Mouse (Mus musculus) intestine, embryonic 16.5 days (tissue): ENCODE data around the gene Madd. TPM values are rescaled to one million over a fixed set of nuclear protein-coding genes. Genes with fewer than 3 reads are reported as not detected.

Experiments
- ATAC-seq: fragments of 200-750 bp; cut with Nextera tagmentation; 2 replicates; pipeline ENCODE4 v1.8.0; 2017; ENCODE audit warnings: moderate TSS enrichment, moderate library complexity
- H3K27ac ChIP-seq: fragments of 300-500 bp; sonication (generic); 2 replicates; pipeline ENCODE4 v1.5.1; 2014; ENCODE audit warnings: mild to moderate bottlenecking, low read length
- H3K27me3 ChIP-seq: fragments of 300-500 bp; sonication (generic); replicated peaks from 2 replicates; pipeline ENCODE4 v1.6.1; 2014; ENCODE audit warnings: low read length, control low read depth, mixed read lengths; ENCODE audit not compliant: control insufficient read depth, insufficient read depth
- H3K36me3 ChIP-seq: fragments of 300-500 bp; sonication (generic); 2 replicates; pipeline ENCODE4 v1.6.1; 2014; ENCODE audit warnings: low read length, control low read depth; ENCODE audit not compliant: control insufficient read depth, insufficient read depth
- H3K4me1 ChIP-seq: fragments of 300-500 bp; sonication (generic); 2 replicates; pipeline ENCODE4 v1.6.1; 2014; ENCODE audit warnings: low read length, control low read depth, mixed read lengths; ENCODE audit not compliant: control insufficient read depth, insufficient read depth
- H3K4me2 ChIP-seq: fragments of 300-500 bp; sonication (generic); 2 replicates; pipeline ENCODE4 v1.6.1; 2014; ENCODE audit warnings: low read depth, low read length, control low read depth
- H3K4me3 ChIP-seq: fragments of 300-500 bp; sonication (generic); 2 replicates; pipeline ENCODE4 v1.5.1; 2014; ENCODE audit warnings: mild to moderate bottlenecking, low read length
- H3K9ac ChIP-seq: fragments of 300-500 bp; sonication (generic); 2 replicates; pipeline ENCODE4 v1.6.1; 2014; ENCODE audit warnings: low read depth, low read length
- H3K9me3 ChIP-seq: fragments of 300-500 bp; sonication (generic); 2 replicates; pipeline ENCODE4 v1.6.1; 2016; ENCODE audit warnings: low read length, control low read depth; ENCODE audit not compliant: control insufficient read depth
- WGBS: fragments of 180-500 bp; shearing (Covaris S2); extraction: QIAGEN DNeasy Blood & Tissue Kit; methylation state at CpG from one replicate; pipeline ENCODE4 v1.1.7; 2014; 5-methylcytosine and 5-hydroxymethylcytosine counted together
- polyA plus RNA-seq: library from polyadenylated mRNA; unstranded; fragments of >200 nt; fragmentation: Nextera tagmentation; extraction: Ambion mirVana; gene quantifications from 2 replicates; pipeline ENCODE4 v1.2.1, GENCODE M21; 2015

The Madd gene
- polyA plus RNA-seq, result 8.5 and 8.9 TPM in 2 replicates

DNA sequence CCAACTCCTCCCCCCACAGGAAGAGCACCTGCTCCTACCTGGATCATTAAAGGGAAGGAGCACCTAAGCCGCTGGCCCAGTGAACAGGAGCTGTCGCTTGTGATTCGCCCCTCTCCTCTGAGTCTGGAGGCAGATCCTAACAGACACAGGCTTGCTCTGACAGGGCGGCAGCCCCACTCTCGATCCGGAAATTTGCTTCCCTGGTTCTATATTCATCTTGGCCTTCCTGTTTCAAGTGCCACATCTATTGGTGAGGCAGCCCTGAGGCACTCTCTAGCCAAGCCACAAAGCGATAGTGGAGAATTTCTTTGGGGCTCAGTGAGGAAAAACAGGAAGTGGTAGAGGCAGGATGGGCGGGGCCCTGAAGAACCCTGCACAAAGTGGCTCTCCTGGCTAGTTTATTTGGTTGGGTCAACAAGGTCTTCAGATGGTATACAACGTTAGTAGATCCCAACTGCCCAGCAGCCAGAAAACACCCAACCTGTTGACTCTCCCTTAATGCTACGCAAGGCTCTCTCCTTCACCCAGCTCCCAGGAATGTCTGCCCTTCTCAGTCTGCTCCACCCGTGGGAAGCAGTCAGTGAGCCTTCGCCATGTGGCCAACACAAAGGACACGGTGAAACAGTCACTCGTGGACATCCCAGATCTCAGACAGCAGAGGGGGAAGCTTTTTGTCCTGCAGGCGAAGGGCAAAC, at the start of gene Madd:
TSS of gene Madd (minus strand) at position 127 of the 695 bp plus-strand sequence.
- no peaks in the 10 kb centered on the region for H3K9me3 ChIP-seq
- peaks cover 4% of the 10 kb centered on the region for H3K4me1 ChIP-seq
- no peaks in the 10 kb centered on the region for H3K36me3 ChIP-seq
- H3K4me3 ChIP-seq, result peak within 1 kb of the TSS; percentile 93
- H3K4me2 ChIP-seq, result peak within 1 kb of the TSS; percentile 83
- H3K27ac ChIP-seq, result peak within 1 kb of the TSS; percentile 64
- peak; percentile 11; the same call in 1 of the 2 replicates for ATAC-seq
- peak within 1 kb of the TSS; percentile 78 for H3K9ac ChIP-seq
- WGBS, result 56% methylated on average over 15 of the region's 15 CpGs
- no peaks in the 10 kb centered on the region for H3K27me3 ChIP-seq

DNA sequence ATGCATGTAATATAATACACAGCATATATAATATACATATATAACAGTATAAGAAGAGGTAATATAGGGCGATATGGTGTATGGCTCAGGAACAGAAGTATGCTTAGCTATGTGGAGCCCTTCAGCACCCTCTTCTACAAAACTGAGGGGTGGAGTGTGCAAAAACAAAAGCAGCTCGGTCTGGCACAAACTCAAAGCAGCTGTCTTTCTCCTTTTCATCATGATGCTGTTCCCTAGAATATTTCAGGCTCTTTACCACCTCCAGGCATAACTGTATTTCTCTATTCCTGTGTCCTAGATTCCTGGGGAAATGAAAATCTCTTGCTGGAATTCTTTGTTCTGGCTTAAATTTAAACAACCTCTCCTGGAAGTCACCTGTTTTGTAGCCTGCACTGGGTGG, 46.1 kb upstream of the Madd start:
- Histone ChIP-seq H3K4me2 (no peak overlapping the region), H3K36me3 (no peaks in the 10 kb centered on the region), H3K27ac (no peak overlapping the region), H3K9me3 (no peaks in the 10 kb centered on the region), H3K27me3 (no peaks in the 10 kb centered on the region), H3K9ac (no peak overlapping the region), H3K4me1 (no peaks in the 10 kb centered on the region), H3K4me3 (no peak overlapping the region)
- no peak for ATAC-seq
- 87% methylated on average over 2 of the region's 2 CpGs for WGBS

DNA sequence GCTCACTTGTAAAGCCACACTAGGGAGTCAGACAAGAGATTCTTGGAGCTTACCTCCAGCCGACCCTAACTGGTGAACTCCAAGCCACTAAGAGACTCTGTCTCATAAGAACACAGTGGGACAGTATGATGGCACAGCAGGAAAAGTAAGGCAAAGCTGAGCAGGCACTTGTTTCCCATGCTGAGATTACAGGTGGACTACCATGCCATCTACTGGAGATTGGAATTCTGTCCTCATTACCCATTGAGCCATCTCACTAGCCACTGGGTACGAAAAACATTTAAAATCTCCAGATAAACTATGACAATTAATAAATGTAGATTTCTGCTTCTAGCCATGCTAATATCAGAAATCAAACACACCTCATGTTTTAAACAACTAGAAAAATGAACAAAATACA, 40.0 kb upstream of the Madd start:
- Histone ChIP-seq H3K27ac (no peak overlapping the region), H3K36me3 (no peaks in the 10 kb centered on the region), H3K4me3 (no peak overlapping the region), H3K4me1 (no peaks in the 10 kb centered on the region), H3K27me3 (no peaks in the 10 kb centered on the region), H3K9me3 (no peaks in the 10 kb centered on the region), H3K4me2 (no peak overlapping the region), H3K9ac (no peak overlapping the region)
- 92% methylated on average over 2 of the region's 2 CpGs for WGBS
- ATAC-seq, result no peak

DNA sequence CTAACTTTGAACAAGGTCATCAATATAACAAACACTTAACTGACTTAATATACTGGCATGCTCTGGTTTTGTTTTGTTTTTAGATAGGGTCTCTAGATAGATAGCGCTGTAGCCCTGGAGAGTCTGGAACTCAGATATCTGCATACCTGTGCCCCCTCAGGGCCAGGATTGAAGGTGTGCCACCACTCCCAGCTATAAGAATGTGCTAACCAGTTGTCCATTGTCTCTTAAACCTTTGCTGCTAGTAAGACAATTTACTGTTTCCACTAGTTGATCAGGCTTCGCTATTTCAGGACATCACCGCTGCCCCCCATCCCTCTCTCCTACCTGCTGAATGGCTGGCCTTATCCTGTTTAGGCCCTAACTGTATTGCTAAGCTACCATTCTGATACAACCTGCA, 36.9 kb upstream of the Madd start:
- no peak overlapping the region for H3K4me2 ChIP-seq
- H3K4me1 ChIP-seq, result no peaks in the 10 kb centered on the region
- no peaks in the 10 kb centered on the region for H3K36me3 ChIP-seq
- H3K27ac ChIP-seq, result no peak overlapping the region
- no peaks in the 10 kb centered on the region for H3K9me3 ChIP-seq
- WGBS, result 94% methylated on average over 3 of the region's 3 CpGs
- no peak for ATAC-seq
- no peaks in the 10 kb centered on the region for H3K27me3 ChIP-seq
- H3K9ac ChIP-seq, result no peak overlapping the region
- H3K4me3 ChIP-seq, result no peak overlapping the region

DNA sequence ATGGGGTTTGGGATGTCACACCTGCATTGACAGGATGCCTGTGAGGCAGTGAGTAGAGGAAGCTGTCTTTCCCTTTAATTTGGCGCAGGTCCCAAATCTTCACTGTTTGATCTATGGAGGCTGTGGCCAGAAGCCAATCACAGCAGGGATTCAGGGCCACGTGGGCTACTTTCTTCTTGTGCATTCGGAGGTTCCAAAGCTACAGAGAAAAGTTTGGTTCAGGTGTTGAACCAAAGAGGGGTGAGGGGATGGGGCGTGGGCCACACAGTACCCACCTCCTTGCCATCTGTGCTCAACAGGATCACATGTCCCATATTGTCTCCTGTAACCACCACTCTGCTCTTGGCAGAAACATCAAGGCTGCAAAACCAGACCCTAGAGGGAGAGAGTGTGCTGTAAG, 33.4 kb upstream of the Madd start:
- no peaks in the 10 kb centered on the region for H3K4me1 ChIP-seq
- no peaks in the 10 kb centered on the region for H3K9me3 ChIP-seq
- H3K4me2 ChIP-seq, result no peak overlapping the region
- H3K4me3 ChIP-seq, result no peak overlapping the region
- 64% methylated on average over 4 of the region's 4 CpGs for WGBS
- H3K9ac ChIP-seq, result no peak overlapping the region
- no peak for ATAC-seq
- no peak overlapping the region for H3K27ac ChIP-seq
- no peaks in the 10 kb centered on the region for H3K27me3 ChIP-seq
- H3K36me3 ChIP-seq, result 0 out of 2 replicates have a peak, but pooled peaks cover 3% of the 10 kb centered on the region

DNA sequence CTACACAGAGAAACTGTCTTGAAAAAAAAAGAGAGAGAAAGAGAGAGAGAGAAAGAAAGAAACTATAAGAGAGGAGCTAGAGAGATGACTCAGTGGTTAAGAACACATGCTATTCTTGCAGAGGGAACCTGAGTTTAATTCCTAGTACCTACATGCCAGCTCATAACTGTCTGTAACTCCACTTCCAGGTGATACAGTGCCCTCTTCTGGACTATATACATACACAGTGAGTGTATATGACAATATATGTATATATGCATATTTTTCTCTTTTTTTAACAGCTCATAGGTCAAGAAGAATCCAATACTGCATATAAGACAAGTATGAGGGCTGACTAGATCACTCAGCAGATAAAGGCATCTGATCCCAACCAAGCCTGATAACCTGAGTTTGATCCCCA, 29.7 kb upstream of the Madd start:
- no peak for ATAC-seq
- H3K36me3 ChIP-seq, result peaks cover 5% of the 10 kb centered on the region; the same call in 1 of the 2 replicates
- no peak overlapping the region for H3K4me3 ChIP-seq
- H3K4me1 ChIP-seq, result no peaks in the 10 kb centered on the region
- H3K27ac ChIP-seq, result no peak overlapping the region
- no peak overlapping the region for H3K4me2 ChIP-seq
- H3K9ac ChIP-seq, result no peak overlapping the region
- no peaks in the 10 kb centered on the region for H3K9me3 ChIP-seq
- H3K27me3 ChIP-seq, result no peaks in the 10 kb centered on the region

DNA sequence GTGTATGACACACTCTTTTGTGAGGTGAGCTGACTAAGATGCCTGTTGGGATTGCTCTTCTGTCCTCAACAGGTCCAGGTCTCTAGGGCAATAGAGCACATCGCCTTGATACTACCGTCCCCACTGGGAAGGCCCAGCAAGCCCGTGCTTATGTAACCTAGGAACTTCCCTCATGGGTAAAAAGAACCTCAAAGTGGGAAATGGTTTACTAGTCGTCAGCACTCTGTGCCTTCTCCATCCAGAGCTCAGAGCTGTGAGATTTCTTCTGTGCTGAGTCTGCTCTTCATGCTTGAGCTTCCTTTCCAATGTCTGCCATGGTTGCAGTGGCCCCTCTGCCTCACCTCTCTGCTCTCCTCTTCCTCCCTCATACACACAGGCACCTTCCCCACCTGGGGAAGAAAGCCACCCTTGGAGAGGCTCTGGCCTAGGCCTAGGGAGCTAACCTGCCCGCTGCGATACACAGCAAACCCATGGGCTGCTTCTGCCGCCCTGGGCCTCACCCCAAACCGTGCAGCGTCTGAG, 22.7 kb upstream of the Madd start:
- Histone ChIP-seq H3K4me1 (peaks cover 13% of the 10 kb centered on the region), H3K4me2 (no peak overlapping the region), H3K4me3 (no peak overlapping the region), H3K9ac (no peak overlapping the region), H3K27me3 (no peaks in the 10 kb centered on the region), H3K36me3 (peaks cover 11% of the 10 kb centered on the region), H3K27ac (no peak overlapping the region), H3K9me3 (no peaks in the 10 kb centered on the region)
- no peak for ATAC-seq
- WGBS, result 92% methylated on average over 9 of the region's 9 CpGs

DNA sequence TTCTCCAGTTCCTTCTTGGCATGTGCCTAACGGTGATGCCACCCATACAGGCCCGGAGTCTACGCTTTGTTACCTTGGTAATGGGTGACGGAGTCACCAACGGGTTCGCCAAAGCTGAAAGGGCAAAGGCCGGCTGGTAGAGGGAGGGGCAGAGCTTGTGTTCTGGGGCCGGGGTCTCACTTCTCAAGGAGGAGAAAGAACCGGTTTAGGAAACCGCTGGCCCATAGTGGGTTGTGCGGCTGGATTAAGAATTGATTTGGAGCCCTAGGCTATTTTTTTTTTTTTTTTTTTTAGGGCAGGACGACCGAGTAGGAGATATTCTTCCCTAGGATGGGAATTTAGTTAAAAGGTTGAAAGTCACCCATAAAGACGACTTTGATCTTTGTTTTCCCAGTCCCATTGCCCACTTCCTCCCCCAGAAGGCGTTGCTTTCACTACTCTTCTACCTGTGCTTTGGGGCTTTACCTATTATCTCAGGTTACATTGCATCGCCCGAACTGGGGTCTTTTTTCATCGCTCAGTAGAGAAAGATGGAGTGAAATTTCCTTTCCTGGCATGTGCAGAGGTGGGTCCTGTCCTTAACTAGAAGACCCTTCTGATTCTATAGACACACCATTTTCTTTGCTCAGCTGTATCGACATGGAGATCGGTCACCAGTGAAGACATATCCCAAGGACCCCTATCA, 19.5 kb upstream of the Madd start:
- H3K4me2 ChIP-seq, result peak overlapping the region; percentile 68
- ATAC-seq, result no peak
- H3K4me3 ChIP-seq, result peak overlapping the region; percentile 90
- H3K36me3 ChIP-seq, result peaks cover 9% of the 10 kb centered on the region
- peak overlapping the region; percentile 95 for H3K9ac ChIP-seq
- H3K27me3 ChIP-seq, result no peaks in the 10 kb centered on the region
- 10% methylated on average over 20 of the region's 20 CpGs for WGBS
- peak overlapping the region; percentile 99 for H3K27ac ChIP-seq
- peaks cover 13% of the 10 kb centered on the region for H3K4me1 ChIP-seq
- no peaks in the 10 kb centered on the region for H3K9me3 ChIP-seq

DNA sequence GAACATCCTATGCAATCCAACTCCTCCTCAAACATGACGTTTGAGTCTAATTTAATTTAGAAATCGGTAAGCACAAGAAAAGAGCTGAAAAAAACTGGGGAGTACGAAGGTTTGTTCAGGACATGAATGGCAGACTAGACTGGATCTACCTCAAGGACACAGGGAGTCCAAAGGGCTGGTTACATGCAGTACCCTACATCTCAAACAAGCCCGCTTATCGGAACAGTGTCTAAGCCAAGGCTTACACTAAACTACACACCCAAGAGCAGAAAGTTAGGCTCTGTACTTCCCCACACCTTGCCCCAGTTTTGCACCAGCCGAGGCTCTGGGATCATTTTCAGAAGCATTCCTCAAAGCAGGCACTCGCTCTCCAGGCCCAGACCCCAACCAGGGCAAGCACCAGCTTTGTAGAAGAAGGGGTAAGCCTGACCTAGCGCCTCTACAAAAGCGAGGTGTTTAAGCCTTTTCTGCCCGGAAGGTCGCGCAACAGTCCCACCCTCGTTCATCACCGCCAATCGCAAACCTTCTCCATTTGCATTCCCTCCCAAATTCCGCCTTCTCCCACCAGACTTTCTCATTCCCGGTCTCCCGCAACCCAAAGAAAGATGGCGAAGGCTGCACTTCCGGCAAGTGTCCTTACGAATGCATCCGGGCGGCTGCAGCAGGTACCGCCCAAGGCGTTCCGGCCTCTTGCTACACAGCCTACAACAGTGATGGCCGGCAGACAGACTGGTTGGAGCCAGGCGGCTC, 18.8 kb upstream of the Madd start, which contains the start of the genes Nr1h3 and Acp2:
TSS of gene Nr1h3 (minus strand) at position 613 of the 750 bp plus-strand sequence.
TSS of gene Acp2 (plus strand) at position 664 of the 750 bp plus-strand sequence.
- Histone ChIP-seq H3K27me3 (no peaks in the 10 kb centered on the region), H3K27ac (peak within 1 kb of the TSS; percentile 99), H3K4me3 (peak within 1 kb of the TSS; percentile 90), H3K36me3 (peaks cover 6% of the 10 kb centered on the region; the same call in 1 of the 2 replicates), H3K9me3 (no peaks in the 10 kb centered on the region), H3K4me1 (peaks cover 13% of the 10 kb centered on the region), H3K9ac (peak within 1 kb of the TSS; percentile 95), H3K4me2 (peak within 1 kb of the TSS; percentile 74)
- peak; percentile 95 for ATAC-seq
- WGBS, result 2% methylated on average over 28 of the region's 28 CpGs
